Mouse (Mus musculus) liver, embryonic 14 days (tissue): ENCODE measurements around the gene Gm12248. TPM values are rescaled to one million over a fixed set of nuclear protein-coding genes. Genes with fewer than 3 reads are reported as not detected.

ENCODE experiments used
- polyA plus RNA-seq: library from polyadenylated mRNA; depleted of rRNA; stranded (reverse); fragments of >200 nt; gene quantifications from 2 replicates; pipeline ENCODE4 v1.2.3, GENCODE M21; 2012; rRNA removed

Gene Gm12248
- not detected in 2 replicates for polyA plus RNA-seq

DNA sequence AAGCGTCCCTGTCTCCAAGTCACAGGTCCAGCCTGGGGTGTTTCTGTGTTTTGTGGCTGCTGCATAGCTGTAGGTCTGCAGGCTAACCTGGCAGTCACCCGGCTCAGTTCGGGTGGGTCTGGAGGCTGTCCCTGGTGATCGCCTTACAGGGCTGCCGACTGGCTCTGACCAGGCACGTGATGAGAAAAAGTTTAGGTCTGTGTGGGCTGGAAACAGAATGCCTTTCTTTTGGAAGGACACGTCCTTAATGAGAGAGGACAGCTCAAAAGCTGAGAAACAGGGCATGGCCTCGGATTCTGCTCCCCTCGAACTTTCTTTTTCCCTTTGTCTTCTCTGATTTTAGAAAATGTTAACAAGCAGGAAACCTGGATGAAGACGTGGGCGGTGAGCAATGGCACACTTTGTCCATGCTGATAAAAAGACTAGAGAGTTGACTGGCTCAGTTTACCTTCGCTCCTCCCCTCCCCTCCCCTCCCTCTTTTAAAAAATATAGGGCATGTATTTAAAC is at the start of gene Gm12248:
Gene Gm12248 (minus strand): TSS at position 114 of the 508 bp plus-strand sequence.

DNA sequence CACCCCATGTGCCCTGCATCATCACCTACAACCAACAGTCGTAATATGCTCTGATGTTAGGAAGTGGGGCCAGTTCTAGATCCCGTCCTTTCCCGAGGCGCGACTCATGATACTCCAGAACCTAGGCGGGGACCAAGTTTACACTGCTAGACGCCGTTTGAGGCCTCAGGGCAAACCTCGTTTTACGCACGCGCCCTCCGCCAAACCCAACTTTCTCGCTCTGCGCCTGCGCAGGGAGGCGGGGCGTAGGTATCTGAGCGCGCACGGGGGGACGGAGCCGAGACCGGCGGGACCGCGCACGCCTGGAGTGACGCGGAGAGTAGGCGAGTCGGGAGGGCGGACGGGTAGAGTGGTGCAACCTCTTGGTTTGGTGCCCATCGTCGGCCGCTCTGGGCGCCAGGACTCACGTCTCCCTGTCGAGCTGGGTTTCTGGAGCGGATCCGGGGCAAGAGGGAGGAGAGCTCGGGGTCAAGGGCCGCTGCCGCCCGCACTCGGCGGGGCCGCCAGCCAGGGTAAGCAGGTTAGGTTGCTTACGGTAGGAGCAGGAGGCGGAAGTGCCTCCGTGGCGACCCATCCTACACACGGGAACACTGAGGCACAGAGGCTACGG is 10.9 kb upstream of the Gm12248 start, which contains the start of gene Cnot8:
Gene Cnot8 (plus strand): TSS at position 457 of the 610 bp plus-strand sequence.

Other genes with a start within 250 kb of the Gm12248 start
- 24.5 and 26.5 TPM in 2 replicates for gene Larp1, start 84.1 kb downstream of the Gm12248 start, polyA plus RNA-seq
- 24.6 and 27.2 TPM in 2 replicates for gene Cnot8, start 11.0 kb upstream of the Gm12248 start, polyA plus RNA-seq
- 5.3 and 6.5 TPM in 2 replicates for gene Gemin5, start 75.4 kb upstream of the Gm12248 start, polyA plus RNA-seq
- 68.9 and 70.7 TPM in 2 replicates for gene Mrpl22, start 78.5 kb upstream of the Gm12248 start, polyA plus RNA-seq
- gene Igtp, start 106.4 kb upstream of the Gm12248 start, polyA plus RNA-seq = 5.5 and 8.0 TPM in 2 replicates
- 3.3 and 4.7 TPM in 2 replicates for gene Irgm2, start 106.5 kb upstream of the Gm12248 start, polyA plus RNA-seq
- 0.44 and 0.82 TPM in 2 replicates for gene 4930438A08Rik, start 181.7 kb upstream of the Gm12248 start, polyA plus RNA-seq
- gene Zfp692, start 213.9 kb upstream of the Gm12248 start, polyA plus RNA-seq = 17.1 and 18.8 TPM in 2 replicates
- gene Zfp672, start 237.2 kb upstream of the Gm12248 start, polyA plus RNA-seq = 19.2 and 22.1 TPM in 2 replicates
- gene Sh3bp5l, start 237.6 kb upstream of the Gm12248 start, polyA plus RNA-seq = 8.1 and 9.0 TPM in 2 replicates